Mouse (Mus musculus): ENCODE measurements around the gene Rgs3.
A peak's percentile ranks its signal among the peaks of the same experiment; 100 is the strongest.

The Rgs3 gene

DNA sequence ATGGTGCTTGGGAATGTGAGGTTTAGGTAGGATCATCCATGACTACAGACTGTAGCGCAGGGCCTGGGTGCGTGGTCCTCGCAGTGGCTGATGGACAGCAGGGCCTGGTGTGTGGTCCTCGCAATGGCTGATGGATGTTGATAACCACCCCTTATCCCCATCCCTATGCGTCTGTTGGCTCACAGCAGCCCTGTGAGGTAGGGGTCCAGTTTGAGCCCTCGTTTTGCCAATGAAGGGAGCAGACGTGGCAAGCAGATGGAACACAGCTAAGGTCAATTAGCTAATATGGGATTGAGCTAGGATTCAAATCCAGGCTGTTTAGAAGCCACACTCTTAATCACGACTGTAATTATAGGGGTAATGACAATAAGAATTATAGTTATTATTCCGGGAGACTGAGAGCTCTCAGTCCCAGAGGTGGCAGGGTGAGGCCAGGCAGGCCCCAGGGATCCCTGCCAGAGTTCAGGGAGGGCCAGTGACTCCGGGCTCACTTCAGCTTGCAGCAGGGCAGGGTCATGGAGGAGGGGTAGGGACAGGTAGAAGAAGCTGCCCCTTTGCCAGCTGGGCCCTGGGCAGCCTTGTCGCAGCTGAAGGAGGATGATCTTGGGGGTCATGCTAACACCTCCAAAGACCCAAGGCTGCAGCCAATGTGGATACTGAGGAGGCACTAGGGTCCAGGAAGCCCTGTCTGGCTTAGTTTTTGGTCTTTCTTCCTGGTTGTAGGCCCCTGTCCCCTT lies 135.2 kb downstream of the Rgs3 start:
- peak; percentile 70 to 81 for DNase-seq

GRCm38 (mm10) chr4:62695523-62695922 lies 135.9 kb downstream of the Rgs3 start:
- peak; percentile 47 to 52 for DNase-seq

- peak; percentile 86 to 94 for DNase-seq
Measured at GRCm38 (mm10) chr4:62695946-62696345, 136.3 kb downstream of the Rgs3 start.

- DNase-seq, result peak; percentile 70 to 80
Measured at GRCm38 (mm10) chr4:62696699-62697404, 137.2 kb downstream of the Rgs3 start.

DNA sequence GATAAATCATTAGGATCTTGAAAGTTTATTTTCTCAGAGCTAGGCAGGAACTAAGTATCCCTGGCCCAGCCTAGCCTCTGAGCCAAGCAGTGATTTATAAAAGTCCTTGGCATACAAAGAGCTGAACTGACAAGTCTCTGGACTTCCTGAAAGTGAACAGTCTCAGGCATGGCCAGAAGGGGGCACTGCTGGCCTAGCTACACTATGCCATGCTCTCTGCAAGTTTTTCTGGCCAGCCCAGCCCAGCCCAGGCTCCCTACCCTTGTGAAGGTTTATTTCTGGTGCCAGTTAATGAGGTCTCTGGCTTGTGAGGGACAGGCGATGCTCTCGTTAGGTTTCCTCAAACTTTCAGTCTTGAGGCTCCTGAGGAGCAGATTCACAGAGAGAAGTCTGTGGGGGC lies 137.8 kb downstream of the Rgs3 start:
- DNase-seq, result peak; percentile 94 to 95

DNA sequence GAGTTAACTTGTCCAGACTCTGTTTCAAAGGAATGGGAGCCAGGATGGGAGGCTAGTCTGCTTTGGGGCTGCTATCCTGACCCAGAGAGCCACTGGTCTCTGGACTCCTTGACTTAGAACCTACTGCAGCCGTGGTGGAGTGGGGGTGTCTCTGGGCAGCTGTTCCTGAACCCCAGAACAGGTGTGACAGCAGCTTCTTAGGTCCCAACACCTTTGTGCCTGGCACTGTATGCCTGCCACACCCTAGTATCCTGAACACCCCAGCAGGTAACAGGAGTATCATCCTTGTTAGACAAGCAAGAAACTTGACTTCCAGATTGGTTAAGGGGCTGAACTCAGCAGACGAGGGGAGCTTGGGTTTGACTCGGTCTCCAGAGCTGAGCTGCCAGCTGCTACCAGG lies 138.9 kb downstream of the Rgs3 start:
- peak in 1 of 2 experiments; percentile 13 for DNase-seq

GRCm38 (mm10) chr4:62699191-62699812 lies 139.7 kb downstream of the Rgs3 start:
- peak; percentile 99 for DNase-seq

- DNase-seq, result no peak
Measured at GRCm38 (mm10) chr4:62700426-62700825, 140.8 kb downstream of the Rgs3 start.

DNA sequence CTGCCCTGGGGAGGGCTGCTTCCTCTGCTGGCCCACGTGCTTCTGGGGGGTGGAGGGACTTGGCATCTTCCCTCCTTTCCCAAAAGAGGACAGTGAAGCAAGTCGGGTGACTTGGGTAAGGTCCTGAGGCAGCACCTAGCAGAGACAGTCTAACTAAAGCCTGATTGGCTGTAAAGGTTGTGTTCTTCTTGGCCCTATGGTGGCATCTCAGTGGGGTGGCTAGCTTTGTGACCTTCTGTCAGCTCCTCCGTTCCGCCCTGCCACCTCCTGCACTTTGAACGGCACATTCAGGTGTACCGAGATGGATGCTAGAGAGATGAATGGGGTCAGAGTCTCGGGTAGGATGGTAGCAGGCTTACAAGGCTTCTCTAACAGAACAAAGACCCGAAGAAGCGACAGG lies 143.5 kb downstream of the Rgs3 start:
- peak in 1 of 2 experiments; percentile 30 for DNase-seq

DNA sequence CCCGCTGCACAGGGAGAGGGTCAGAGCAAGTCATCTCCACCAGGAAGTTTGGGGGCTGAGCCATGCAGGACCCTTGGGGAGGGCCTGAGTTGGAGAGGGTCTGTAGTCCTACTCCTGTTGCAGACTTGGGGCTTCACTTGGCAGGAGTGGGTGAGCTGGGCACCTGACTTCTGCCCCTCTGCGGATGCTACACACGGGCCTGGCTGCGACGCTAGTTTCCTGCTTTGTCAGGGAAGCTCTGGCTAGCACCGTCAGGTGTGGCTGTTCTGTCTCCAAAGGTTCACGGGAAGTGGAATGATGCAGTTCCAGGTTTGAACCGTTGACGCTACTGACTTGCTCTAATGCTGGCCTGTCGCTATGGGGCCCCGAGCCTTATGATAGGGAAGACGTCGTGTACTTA lies 144.6 kb downstream of the Rgs3 start:
- peak; percentile 4 to 8 for DNase-seq

- peak in 1 of 2 experiments; percentile 22 for DNase-seq
Measured at GRCm38 (mm10) chr4:62705013-62705412, 145.4 kb downstream of the Rgs3 start.

DNA sequence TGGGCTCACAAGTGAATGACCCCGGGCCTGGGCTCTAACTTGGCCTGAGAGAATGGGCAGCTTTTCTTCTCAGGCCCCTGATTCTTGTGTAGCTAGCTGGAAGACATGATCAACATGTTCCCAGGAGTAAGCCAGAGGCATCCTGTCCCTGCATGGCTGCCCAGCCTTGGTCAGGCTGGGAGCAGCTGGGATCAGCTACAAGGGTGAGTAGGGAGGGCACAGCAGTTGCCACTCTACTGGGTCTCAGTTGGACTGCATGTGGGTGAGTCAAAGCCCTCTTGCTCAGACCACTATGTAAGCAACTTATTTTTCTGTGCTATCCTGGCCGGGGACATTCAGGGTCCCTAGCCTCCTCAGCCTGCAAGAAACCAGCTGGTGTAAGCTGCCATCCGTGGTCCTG lies 146.1 kb downstream of the Rgs3 start:
- DNase-seq, result peak in 1 of 2 experiments; percentile 2

DNA sequence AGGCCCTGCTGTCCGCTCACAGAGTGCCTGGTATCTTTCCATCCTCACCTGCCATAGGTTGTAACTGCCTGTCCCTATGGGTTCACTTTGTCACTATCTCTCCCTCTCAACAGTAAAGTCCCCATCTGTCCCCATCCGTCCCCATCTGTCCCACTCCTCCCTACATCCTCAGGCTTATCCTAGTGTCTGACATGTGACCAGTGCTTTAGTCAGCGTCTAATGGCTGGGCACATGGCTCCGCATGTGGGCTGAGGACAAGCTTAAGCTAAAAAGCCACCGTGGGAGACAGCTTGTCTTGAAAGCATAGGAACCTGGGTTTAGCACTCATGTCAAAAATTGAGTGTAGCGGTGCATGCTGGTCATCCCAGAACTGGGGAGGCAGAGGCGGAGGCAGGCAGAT lies 148.4 kb downstream of the Rgs3 start:
- DNase-seq, result no peak

- no peak for DNase-seq
Measured at GRCm38 (mm10) chr4:62708994-62709393, 149.3 kb downstream of the Rgs3 start.

GRCm38 (mm10) chr4:62709448-62709847 lies 149.8 kb downstream of the Rgs3 start:
- DNase-seq, result no peak

DNA sequence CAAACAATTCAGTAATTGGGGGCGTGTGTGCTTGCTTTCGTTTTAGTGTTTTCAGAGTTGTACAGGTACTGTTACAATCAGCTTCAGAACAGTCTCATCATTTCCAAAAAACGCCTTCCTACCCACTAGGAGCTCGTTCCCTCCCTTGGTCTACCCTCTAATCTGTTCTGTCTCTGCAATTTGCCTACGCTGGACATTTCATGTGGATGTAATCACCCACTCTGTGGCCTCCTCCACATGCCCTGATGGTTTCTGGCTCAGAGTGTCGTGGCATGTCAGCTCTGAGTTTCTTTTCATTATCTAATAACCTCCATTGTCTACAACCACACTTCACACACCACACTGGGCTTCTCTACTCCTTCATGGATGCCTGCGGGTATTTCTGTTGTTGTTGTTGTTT lies 151.5 kb downstream of the Rgs3 start:
- no peak for DNase-seq

DNA sequence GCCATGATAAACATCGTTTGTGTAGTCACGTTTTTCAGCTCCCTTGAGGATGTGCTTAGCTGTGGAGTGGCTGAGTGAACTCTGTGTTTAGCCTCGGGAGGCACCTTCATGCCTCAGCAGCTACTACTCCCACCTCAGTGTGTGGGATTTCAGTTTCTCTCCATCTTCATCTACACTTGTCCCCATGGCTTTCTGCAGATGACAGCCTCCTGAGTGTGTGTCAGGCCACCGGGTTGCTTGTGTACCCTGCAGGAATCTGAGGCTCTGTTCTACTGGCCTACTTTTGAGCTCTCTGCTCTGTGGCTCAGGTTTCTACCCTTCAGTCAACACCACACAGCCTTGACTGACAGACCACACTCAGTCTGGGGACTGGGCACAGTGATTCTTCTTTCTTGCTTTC lies 151.9 kb downstream of the Rgs3 start:
- DNase-seq, result no peak

DNA sequence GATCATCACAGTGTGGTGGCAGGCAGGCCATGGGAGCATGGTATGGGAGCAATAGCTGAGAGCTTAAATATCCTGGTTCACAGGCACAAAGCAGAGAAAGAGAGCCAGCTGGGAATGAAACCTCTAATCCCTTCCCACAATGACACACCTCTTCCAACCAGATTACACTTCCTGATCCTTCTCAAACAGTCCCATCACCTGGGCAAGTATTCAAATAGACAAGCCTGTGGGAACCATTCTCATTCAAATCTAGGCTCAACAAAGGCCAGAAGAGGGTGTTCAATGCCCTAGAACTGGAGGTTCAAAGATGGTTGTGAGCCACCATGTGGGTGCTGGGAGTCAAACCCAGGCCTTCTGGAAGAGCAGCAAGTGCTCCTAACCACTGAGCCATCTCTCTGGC lies 161.2 kb downstream of the Rgs3 start:
- DNase-seq, result no peak

GRCm38 (mm10) chr4:62722021-62722426 lies 162.4 kb downstream of the Rgs3 start:
- DNase-seq, result no peak

DNA sequence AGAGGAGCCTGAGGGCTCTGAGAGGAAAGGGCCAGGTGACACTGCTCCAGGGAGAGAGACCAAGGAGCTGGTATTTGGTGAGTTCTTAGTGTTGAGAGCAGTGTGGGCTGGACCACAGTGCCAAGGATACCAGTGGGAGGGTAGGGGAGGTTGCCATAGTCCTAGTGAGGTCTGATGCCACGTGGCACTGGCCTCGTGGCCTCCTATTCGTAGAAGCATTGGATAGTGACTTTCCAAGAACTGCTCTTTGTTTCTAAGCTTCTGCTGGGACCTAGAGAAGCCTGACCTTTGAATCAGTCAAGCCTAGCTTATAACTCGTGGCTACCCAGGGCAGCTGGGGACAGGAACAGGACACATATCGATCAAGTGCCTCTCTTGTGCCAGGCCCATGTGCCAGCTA lies 164.1 kb downstream of the Rgs3 start:
- DNase-seq, result no peak

DNA sequence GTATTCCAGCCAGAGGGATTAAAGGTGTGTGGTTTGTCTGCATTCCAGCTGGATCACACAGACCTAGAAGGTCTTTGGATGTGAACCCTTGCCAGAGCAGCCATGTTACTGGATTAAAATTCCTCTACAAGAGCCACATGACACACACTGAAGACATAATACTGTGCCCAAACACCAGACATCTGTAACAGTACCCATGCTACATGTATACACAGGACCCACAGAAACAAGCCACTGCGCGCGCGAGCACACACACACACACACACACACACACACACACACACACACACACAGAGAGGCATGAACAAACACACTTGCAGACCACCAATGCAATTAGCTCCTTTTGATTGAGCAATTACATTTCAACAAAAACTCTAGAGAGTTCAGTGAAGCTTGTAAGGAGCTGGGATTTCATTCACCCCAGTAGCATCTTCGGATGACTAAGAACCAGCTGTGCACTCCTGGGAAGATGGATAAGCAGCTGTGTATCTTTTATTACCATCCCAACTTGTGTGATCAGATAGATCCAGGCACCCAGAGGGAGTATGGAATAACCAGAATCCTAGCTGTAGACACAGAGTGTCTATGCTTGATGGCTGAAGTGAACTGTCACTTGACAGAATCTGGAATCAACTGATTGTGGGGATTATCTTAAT lies 166.8 kb downstream of the Rgs3 start:
- no peak for DNase-seq

- no peak for DNase-seq
Measured at GRCm38 (mm10) chr4:62727541-62728303, 168.1 kb downstream of the Rgs3 start.

DNA sequence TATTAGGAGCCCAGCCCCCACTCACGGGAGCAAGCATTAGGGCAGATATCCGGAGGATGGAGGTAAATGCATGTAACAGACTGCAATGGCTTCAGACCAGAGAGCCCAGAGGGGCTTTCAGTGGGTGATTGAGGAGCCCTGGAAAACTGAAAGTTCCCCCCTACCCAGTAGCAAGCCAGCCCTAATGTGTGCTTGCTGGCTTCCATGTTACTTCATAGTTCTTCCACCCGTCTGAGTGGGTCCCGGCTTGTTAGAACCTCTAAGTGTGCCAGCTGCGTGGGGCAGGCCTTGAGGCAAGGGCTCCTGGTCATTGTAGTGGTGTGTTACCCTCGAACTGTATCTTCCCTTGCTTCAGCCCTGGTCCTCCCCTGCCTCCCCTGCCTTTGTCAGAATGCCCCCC lies 168.8 kb downstream of the Rgs3 start:
- DNase-seq, result no peak

Data from cerebellum, postnatal 10 days (tissue).